Mouse (Mus musculus): ENCODE results near the gene 4933402N03Rik. TPM values are rescaled to one million over a fixed set of nuclear protein-coding genes. Genes with fewer than 3 reads are reported as not detected.

4933402N03Rik gene
- polyA plus RNA-seq (2015; fragmentation: Nextera tagmentation; extraction: Ambion mirVana), result not detected in 2 replicates

GRCm38 (mm10) chr7:131146214-131146613 is at the start of gene 4933402N03Rik:
Gene 4933402N03Rik, minus strand, starts transcription at chr7:131146314.
- H3K4me3 ChIP-seq, result no peak within 1 kb of the TSS
- H3K4me1 ChIP-seq (replicated peaks), result no peaks in the 10 kb centered on the region
- no peak for ATAC-seq (ENCODE audit: low read depth)
- no peaks in the 10 kb centered on the region for H3K27me3 ChIP-seq
- no peaks in the 10 kb centered on the region for H3K36me3 ChIP-seq
- no peak within 1 kb of the TSS for H3K4me2 ChIP-seq
- H3K9me3 ChIP-seq, result no peaks in the 10 kb centered on the region
- H3K27ac ChIP-seq (replicated peaks), result no peak within 1 kb of the TSS
- 91% methylated on average over 2 of the region's 2 CpGs for WGBS
- no peak within 1 kb of the TSS for H3K9ac ChIP-seq

- no peak for ATAC-seq (ENCODE audit: low read depth)
- Histone ChIP-seq H3K36me3 (no peaks in the 10 kb centered on the region), H3K27me3 (no peaks in the 10 kb centered on the region), H3K9ac (no peak overlapping the region), H3K9me3 (no peaks in the 10 kb centered on the region), H3K4me3 (no peak overlapping the region), H3K27ac (replicated peaks) (no peak overlapping the region), H3K4me2 (no peak overlapping the region), H3K4me1 (replicated peaks) (no peaks in the 10 kb centered on the region)
- 97% methylated on average over 14 of the region's 14 CpGs for WGBS
Observed at GRCm38 (mm10) chr7:131187996-131188395, 41.9 kb upstream of the 4933402N03Rik start.

- Histone ChIP-seq H3K27ac (replicated peaks) (no peak overlapping the region), H3K4me3 (no peak overlapping the region), H3K36me3 (no peaks in the 10 kb centered on the region), H3K9me3 (no peaks in the 10 kb centered on the region), H3K4me1 (replicated peaks) (no peaks in the 10 kb centered on the region), H3K27me3 (no peaks in the 10 kb centered on the region), H3K9ac (no peak overlapping the region), H3K4me2 (no peak overlapping the region)
- 79% methylated on average over 8 of the region's 8 CpGs for WGBS
- ATAC-seq (ENCODE audit: low read depth), result no peak
Observed at GRCm38 (mm10) chr7:131187047-131187446, 40.9 kb upstream of the 4933402N03Rik start.

GRCm38 (mm10) chr7:131184339-131184738 is 38.2 kb upstream of the 4933402N03Rik start:
- H3K27me3 ChIP-seq, result no peaks in the 10 kb centered on the region
- H3K4me1 ChIP-seq (replicated peaks), result no peaks in the 10 kb centered on the region
- no peak overlapping the region for H3K4me3 ChIP-seq
- H3K4me2 ChIP-seq, result no peak overlapping the region
- ATAC-seq (ENCODE audit: low read depth), result no peak
- H3K9me3 ChIP-seq, result no peaks in the 10 kb centered on the region
- H3K9ac ChIP-seq, result no peak overlapping the region
- H3K36me3 ChIP-seq, result no peaks in the 10 kb centered on the region
- no peak overlapping the region for H3K27ac ChIP-seq (replicated peaks)
- 67% methylated on average over 8 of the region's 8 CpGs for WGBS

GRCm38 (mm10) chr7:131182685-131183084 is 36.6 kb upstream of the 4933402N03Rik start:
- no peaks in the 10 kb centered on the region for H3K9me3 ChIP-seq
- 41% methylated on average over 4 of the region's 4 CpGs for whole genome bisulfite sequencing

GRCm38 (mm10) chr7:131174121-131174520 is 28.0 kb upstream of the 4933402N03Rik start, which contains the start of gene 5430419D17Rik:
Gene 5430419D17Rik, plus strand, starts transcription at chr7:131174402.
- Histone ChIP-seq H3K9ac (no peak within 1 kb of the TSS), H3K4me3 (no peak within 1 kb of the TSS), H3K4me1 (replicated peaks) (no peaks in the 10 kb centered on the region), H3K27ac (replicated peaks) (no peak within 1 kb of the TSS), H3K4me2 (no peak within 1 kb of the TSS), H3K9me3 (no peaks in the 10 kb centered on the region), H3K36me3 (no peaks in the 10 kb centered on the region), H3K27me3 (no peaks in the 10 kb centered on the region)
- WGBS, result 87% methylated on average over 9 of the region's 9 CpGs
- ATAC-seq (ENCODE audit: low read depth), result no peak

More at GRCm38 (mm10) chr7:131182685-131183084, 36.6 kb upstream of the 4933402N03Rik start:
- H3K9ac ChIP-seq, result no peak overlapping the region
- no peak overlapping the region for H3K4me3 ChIP-seq
- no peaks in the 10 kb centered on the region for H3K36me3 ChIP-seq
- no peak overlapping the region for H3K4me2 ChIP-seq
- H3K27me3 ChIP-seq, result no peaks in the 10 kb centered on the region
- H3K27ac ChIP-seq (replicated peaks), result no peak overlapping the region
- H3K4me1 ChIP-seq (replicated peaks), result no peaks in the 10 kb centered on the region
- no peak for ATAC-seq (ENCODE audit: low read depth)

- H3K4me2 ChIP-seq, result no peak overlapping the region
- 38% methylated on average over 2 of the region's 2 CpGs for WGBS
- no peak overlapping the region for H3K4me3 ChIP-seq
- H3K9me3 ChIP-seq, result no peaks in the 10 kb centered on the region
- H3K27me3 ChIP-seq, result no peaks in the 10 kb centered on the region
- H3K36me3 ChIP-seq, result no peaks in the 10 kb centered on the region
- no peak overlapping the region for H3K27ac ChIP-seq (replicated peaks)
- H3K9ac ChIP-seq, result no peak overlapping the region
- no peak for ATAC-seq (ENCODE audit: low read depth)
- no peaks in the 10 kb centered on the region for H3K4me1 ChIP-seq (replicated peaks)
Observed at GRCm38 (mm10) chr7:131169099-131169498, 23.0 kb upstream of the 4933402N03Rik start.

- WGBS, result 71% methylated on average over 3 of the region's 3 CpGs
- no peak overlapping the region for H3K4me2 ChIP-seq
- H3K9me3 ChIP-seq, result no peaks in the 10 kb centered on the region
- no peaks in the 10 kb centered on the region for H3K36me3 ChIP-seq
- H3K27ac ChIP-seq (replicated peaks), result no peak overlapping the region
- H3K4me1 ChIP-seq (replicated peaks), result no peaks in the 10 kb centered on the region
- no peak for ATAC-seq (ENCODE audit: low read depth)
- H3K9ac ChIP-seq, result no peak overlapping the region
- H3K4me3 ChIP-seq, result no peak overlapping the region
- no peaks in the 10 kb centered on the region for H3K27me3 ChIP-seq
Observed at GRCm38 (mm10) chr7:131167771-131168170, 21.7 kb upstream of the 4933402N03Rik start.

- Histone ChIP-seq H3K27me3 (no peaks in the 10 kb centered on the region), H3K36me3 (no peaks in the 10 kb centered on the region), H3K9ac (no peak overlapping the region), H3K27ac (replicated peaks) (no peak overlapping the region), H3K4me2 (no peak overlapping the region), H3K9me3 (no peaks in the 10 kb centered on the region), H3K4me1 (replicated peaks) (no peaks in the 10 kb centered on the region), H3K4me3 (no peak overlapping the region)
- ATAC-seq (ENCODE audit: low read depth), result no peak
- WGBS, result 84% methylated on average over 7 of the region's 7 CpGs
Observed at GRCm38 (mm10) chr7:131162251-131162650, 16.1 kb upstream of the 4933402N03Rik start.

GRCm38 (mm10) chr7:131153044-131153443 is 6.9 kb upstream of the 4933402N03Rik start:
- H3K36me3 ChIP-seq, result no peaks in the 10 kb centered on the region
- no peak overlapping the region for H3K27ac ChIP-seq (replicated peaks)
- H3K9me3 ChIP-seq, result no peaks in the 10 kb centered on the region
- no peak for ATAC-seq (ENCODE audit: low read depth)
- 91% methylated on average over 5 of the region's 5 CpGs for WGBS
- no peak overlapping the region for H3K4me2 ChIP-seq
- H3K27me3 ChIP-seq, result no peaks in the 10 kb centered on the region
- H3K4me1 ChIP-seq (replicated peaks), result no peaks in the 10 kb centered on the region
- H3K9ac ChIP-seq, result no peak overlapping the region
- no peak overlapping the region for H3K4me3 ChIP-seq

GRCm38 (mm10) chr7:131150179-131150578 is 4.1 kb upstream of the 4933402N03Rik start:
- WGBS, result 88% methylated on average over 3 of the region's 3 CpGs
- Histone ChIP-seq H3K36me3 (no peaks in the 10 kb centered on the region), H3K4me1 (replicated peaks) (no peaks in the 10 kb centered on the region), H3K9ac (no peak overlapping the region), H3K4me2 (no peak overlapping the region), H3K27ac (replicated peaks) (no peak overlapping the region), H3K9me3 (no peaks in the 10 kb centered on the region), H3K27me3 (no peaks in the 10 kb centered on the region), H3K4me3 (no peak overlapping the region)
- no peak for ATAC-seq (ENCODE audit: low read depth)

- no peaks in the 10 kb centered on the region for H3K36me3 ChIP-seq
- H3K4me2 ChIP-seq, result no peak overlapping the region
- no peak overlapping the region for H3K27ac ChIP-seq (replicated peaks)
- no peak overlapping the region for H3K4me3 ChIP-seq
- H3K27me3 ChIP-seq, result no peaks in the 10 kb centered on the region
- no peaks in the 10 kb centered on the region for H3K4me1 ChIP-seq (replicated peaks)
- H3K9ac ChIP-seq, result no peak overlapping the region
- no peaks in the 10 kb centered on the region for H3K9me3 ChIP-seq
- 73% methylated on average over 3 of the region's 3 CpGs for WGBS
- no peak for ATAC-seq (ENCODE audit: low read depth)
Observed at GRCm38 (mm10) chr7:131133181-131133580, 12.9 kb downstream of the 4933402N03Rik start.

GRCm38 (mm10) chr7:131130021-131130420 is 16.1 kb downstream of the 4933402N03Rik start:
- no peak overlapping the region for H3K4me2 ChIP-seq
- no peak overlapping the region for H3K9ac ChIP-seq
- H3K27me3 ChIP-seq, result no peaks in the 10 kb centered on the region
- H3K9me3 ChIP-seq, result no peaks in the 10 kb centered on the region
- H3K4me1 ChIP-seq (replicated peaks), result no peaks in the 10 kb centered on the region
- no peak for ATAC-seq (ENCODE audit: low read depth)
- WGBS, result 70% methylated on average over 12 of the region's 12 CpGs
- no peak overlapping the region for H3K4me3 ChIP-seq
- no peaks in the 10 kb centered on the region for H3K36me3 ChIP-seq
- H3K27ac ChIP-seq (replicated peaks), result no peak overlapping the region
